Mouse (Mus musculus): ENCODE data around the gene Tprn. TPM values are rescaled to one million over a fixed set of nuclear protein-coding genes. Genes with fewer than 3 reads are reported as not detected.

Gene Tprn
- total RNA-seq (2021): 10 to 100 TPM; 10.8 to 14.6 TPM

DNA sequence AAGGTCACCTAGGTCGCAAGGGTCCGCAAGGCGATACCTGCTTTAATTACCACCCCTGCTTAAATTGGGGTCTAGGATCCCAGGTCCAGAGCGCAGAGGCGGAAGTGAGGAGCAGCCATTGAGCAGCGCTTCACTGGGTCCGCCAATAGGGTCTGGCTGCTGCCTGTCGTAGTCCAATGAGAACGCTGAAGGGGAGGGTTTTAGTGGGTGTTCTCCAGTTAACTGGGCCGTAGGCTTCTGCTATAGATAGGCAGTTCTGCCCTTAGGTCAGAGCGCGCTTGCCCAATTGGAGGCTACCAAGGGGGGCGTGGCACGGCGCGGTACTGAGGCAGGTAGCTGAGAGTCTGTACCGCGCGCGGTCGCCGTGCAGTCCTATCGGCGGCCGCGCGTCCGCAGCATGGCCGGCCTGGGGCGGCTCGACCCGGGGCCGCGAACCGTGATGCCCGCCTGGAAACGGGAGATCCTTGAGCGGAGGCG lies at the start of gene Tprn:
Gene Tprn (plus strand): TSS at position 328 of the 477 bp plus-strand sequence.
- peak; percentile 96 to 98 for DNase-seq (ENCODE audit: extremely low spot score in 1 of 2, low spot score in 2 of 2)
- intact Hi-C loops (cut with DNase I): no loop called here

DNA sequence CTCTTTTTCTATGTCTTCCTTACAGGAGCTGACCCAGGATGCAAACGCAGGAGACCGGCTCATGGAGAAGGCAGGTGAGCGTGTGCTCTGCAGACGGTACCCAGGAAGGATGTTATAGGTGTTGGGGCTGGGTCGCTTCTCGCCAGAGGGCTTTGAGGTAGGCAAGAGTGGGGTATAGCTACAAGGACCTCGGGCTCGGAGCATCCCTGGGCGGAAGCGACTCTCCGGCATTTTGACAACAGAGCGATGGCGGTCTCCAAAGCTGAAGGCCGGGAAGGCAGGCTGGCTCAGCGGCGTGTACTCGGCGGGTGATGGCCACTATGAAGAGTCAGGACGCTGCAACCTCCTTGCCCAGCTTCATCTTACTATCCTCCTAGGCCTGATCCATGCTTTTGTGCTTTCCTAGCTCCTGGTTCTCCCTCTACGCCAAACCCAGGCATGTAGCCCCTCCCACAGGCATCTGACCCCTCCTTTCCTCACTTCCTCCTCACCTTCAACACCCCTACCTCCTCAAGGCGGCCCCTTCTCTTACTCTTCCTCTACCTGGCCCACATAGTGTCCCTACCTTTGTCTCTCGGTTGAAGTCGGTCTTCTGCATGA lies 49.1 kb upstream of the Tprn start:
- DNase-seq (ENCODE audit: extremely low spot score in 1 of 2, low spot score in 2 of 2): no peak
- intact Hi-C loops (cut with DNase I): no loop called here

DNA sequence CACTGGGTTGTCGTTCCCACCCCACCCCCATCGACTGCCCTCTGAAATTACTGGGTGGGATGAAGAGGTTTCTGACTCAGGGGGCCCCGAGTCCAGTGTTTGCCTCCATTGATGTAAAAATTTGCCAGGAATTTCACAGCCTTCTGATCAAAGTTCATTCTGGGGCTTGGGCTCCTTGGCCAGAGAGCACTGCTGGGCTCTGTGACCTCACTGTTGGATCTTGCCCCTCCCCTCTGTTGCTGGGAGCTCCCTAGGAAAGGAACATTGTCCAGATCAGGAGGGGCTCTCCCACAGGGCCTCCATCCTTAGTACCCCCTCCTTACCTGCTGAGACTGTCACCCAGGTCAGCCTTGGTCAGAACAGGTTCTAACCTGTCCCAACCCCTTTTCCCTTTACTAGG lies 48.0 kb upstream of the Tprn start, which contains the start of gene Stpg3:
Gene Stpg3 (minus strand): TSS at position 194 of the 400 bp plus-strand sequence.
- intact Hi-C loops (cut with DNase I): no loop called here
- DNase-seq (ENCODE audit: extremely low spot score in 1 of 2, low spot score in 2 of 2): no peak

- DNase-seq (ENCODE audit: extremely low spot score in 1 of 2, low spot score in 2 of 2): no peak
- intact Hi-C loops (cut with DNase I): no loop called here
Observed at GRCm38 (mm10) chr2:25217666-25218065, 44.8 kb upstream of the Tprn start.

GRCm38 (mm10) chr2:25218445-25218844 lies 44.0 kb upstream of the Tprn start, which contains the start of gene Fam166a:
TSS of gene Fam166a (plus strand) at chr2:25218745.
- intact Hi-C loops (cut with DNase I): no loop called here
- no peak for DNase-seq (ENCODE audit: extremely low spot score in 1 of 2, low spot score in 2 of 2)

DNA sequence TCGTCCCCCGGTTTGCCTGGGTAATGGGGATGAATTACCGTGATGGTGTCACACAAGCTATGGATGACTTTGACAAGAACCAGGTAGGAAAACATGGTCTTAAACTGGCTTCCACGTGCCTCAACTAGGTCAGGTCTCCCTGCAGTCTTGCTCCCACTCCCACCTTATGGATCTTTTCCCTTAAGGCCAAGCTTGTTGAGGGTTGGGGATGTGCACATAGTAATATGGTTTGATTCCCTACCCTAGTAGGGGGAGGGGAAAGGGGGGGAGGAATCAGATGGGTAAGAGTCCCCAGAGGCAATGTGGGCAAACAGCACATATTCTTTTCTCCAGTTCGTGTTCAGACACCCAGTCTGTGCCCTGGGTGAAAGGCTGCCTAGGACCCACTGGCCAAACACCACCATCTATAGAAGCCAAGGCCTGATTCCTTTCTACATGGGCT lies 41.1 kb upstream of the Tprn start:
- intact Hi-C loops (cut with DNase I): no loop called here
- no peak for DNase-seq (ENCODE audit: extremely low spot score in 1 of 2, low spot score in 2 of 2)

DNA sequence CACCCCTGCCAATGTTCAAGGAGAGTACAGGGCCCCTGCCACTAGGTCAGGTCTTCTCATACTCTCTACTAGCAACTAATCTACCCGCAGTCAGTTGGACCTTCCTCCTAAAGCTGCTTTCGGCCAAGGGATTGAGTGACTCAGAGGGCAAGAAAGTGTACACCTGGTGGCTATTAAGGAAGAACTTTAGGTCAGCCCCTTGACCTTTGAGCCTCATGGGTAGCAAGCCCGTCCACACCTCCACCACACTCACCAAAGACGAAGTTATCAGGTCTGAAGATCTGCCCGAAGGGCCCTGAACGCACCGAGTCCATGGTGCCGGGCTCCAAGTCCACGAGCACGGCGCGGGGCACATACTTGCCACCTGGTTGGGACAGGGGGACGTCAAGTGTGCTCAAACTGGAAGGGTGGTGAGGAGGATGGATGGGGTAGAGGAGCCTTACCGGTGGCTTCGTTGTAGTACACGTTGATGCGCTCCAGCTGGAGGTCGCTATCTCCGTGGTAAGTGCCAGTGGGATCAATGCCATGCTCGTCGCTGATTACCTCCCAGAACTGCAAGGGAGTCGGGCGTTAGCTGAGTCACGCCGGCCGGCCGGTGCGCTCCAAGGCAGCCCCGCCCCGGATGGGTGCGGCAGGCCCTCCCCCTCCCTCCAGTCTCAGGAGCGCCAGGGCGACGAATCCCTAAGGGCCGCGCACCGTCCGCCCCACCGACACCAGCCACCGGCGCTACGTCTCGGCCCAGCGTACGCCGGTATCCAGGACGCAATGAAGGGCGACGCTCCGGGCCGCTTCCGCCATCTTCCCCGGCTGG lies 38.5 kb upstream of the Tprn start:
- intact Hi-C loops (cut with DNase I): no loop called here
- peak; percentile 38 to 89 for DNase-seq (ENCODE audit: extremely low spot score in 1 of 2, low spot score in 2 of 2)

DNA sequence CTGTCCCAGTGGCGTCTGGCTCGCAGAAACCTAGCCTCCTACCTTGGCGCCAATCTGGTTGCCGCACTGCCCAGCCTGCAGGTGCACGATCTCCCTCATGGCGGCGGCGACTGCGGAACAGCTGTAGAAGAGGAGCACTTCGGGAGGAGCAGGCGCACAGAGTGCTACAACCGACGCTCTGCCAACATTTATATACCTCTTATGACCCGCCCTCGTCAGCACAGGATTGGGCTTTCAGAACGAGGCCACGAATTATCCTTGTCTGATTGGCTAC lies 38.0 kb upstream of the Tprn start, which contains the start of gene Tubb4b:
Gene Tubb4b (minus strand): TSS at position 211 of the 274 bp plus-strand sequence.
- no peak for DNase-seq (ENCODE audit: extremely low spot score in 1 of 2, low spot score in 2 of 2)
- intact Hi-C loops (cut with DNase I): no loop called here

- intact Hi-C loops (cut with DNase I): no loop called here
- peak; percentile 99 to 100 for DNase-seq (ENCODE audit: extremely low spot score in 1 of 2, low spot score in 2 of 2)
Observed at GRCm38 (mm10) chr2:25224766-25225752, 37.4 kb upstream of the Tprn start.

DNA sequence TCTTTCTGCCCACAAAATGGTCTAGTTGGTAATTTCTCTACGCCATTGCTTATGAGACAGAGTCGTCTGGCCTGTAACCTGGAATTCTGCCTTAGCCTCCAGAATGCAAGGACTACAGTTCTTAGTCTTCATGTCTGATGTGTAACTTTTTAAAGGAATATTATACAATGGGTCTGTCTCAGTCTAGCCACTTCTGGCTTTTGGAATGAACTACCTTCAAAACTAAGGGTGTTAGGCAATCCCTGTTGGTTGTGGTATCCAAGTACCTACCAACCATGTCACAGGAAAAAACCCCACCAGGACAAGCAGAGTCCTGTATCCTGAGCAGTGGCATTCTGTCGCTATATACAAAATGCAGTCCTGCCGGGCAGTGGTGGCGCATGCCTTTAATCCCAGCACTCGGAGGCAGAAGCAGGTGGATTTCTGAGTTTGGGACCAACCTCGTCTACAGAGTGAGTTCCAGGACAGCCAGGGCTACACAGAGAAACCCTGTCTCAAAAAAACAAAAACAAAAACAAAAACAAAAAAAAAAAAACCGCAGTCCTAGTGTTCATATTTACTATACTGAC lies 36.5 kb upstream of the Tprn start:
- intact Hi-C loops (cut with DNase I): no loop called here
- no peak for DNase-seq (ENCODE audit: extremely low spot score in 1 of 2, low spot score in 2 of 2)

- DNase-seq (ENCODE audit: extremely low spot score in 1 of 2, low spot score in 2 of 2): peak; percentile 60
- intact Hi-C loops (cut with DNase I): no loop called here
Observed at GRCm38 (mm10) chr2:25226864-25227263, 35.6 kb upstream of the Tprn start.

DNA sequence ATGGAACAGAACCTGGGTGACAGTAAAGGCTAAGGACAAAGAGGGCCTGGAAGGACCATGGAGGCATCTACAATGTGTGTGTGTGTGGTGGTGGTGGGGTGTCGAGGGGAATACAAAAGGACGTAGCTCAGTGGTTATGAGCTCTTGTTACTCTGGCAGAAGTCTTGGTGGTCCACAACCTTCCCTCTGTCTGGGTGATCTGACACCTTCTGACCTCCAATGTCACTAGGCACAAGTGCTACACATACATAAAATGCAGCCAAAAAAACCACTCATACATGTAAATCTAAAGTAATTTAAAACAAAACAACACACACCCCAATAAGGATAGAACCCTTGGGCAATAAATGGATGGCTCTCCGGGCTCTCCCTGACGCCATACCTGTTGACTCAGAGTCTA lies 35.0 kb upstream of the Tprn start:
- intact Hi-C loops (cut with DNase I): no loop called here
- no peak for DNase-seq (ENCODE audit: extremely low spot score in 1 of 2, low spot score in 2 of 2)

DNA sequence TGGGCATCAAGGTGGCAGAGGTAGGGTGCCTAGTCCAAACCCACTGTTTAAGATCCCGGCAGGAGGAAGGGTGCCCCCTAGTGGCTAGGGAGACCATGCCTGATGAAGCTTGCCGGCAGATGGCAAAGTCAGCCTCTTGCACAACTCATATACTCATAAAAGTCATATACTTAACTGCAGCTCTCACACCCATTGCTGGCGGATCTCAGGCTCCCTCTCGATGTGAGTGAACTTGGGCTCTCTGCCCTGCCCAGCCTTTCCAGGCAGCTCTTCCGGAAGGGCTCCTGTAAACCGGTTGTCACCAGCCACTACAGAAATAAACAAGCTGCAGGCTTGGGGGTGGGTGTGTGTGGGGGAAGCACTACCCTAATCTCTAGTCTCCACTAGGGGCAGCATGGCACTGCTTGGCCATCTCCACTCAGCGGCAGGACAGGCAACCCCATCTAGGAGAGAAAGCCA lies 34.0 kb upstream of the Tprn start:
- intact Hi-C loops (cut with DNase I): no loop called here
- DNase-seq (ENCODE audit: extremely low spot score in 1 of 2, low spot score in 2 of 2): peak; percentile 82 to 92

GRCm38 (mm10) chr2:25228995-25229530 lies 33.4 kb upstream of the Tprn start:
- intact Hi-C loops (cut with DNase I): no loop called here

DNA sequence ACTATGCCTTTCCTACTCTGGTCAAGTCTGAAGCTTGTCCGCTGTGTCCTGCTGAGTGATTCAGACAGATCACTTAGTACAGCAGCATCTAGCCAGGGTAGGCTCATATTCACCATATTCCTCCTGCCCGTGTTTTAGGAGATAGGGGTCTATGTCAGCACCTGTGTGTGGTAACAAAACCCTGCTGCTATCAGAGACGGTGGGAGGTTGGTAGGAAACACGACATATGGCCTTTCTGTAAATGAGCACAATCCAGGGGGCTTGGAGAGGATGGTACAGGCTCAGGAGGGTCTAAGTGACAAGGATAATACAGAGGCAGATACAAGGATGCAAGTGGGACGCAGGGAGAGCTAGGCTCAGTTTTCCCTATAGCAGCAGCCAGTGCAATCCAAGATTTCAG lies 32.8 kb upstream of the Tprn start:
- intact Hi-C loops (cut with DNase I): no loop called here
- no peak for DNase-seq (ENCODE audit: extremely low spot score in 1 of 2, low spot score in 2 of 2)

More at GRCm38 (mm10) chr2:25228995-25229530, 33.4 kb upstream of the Tprn start:
- no peak for DNase-seq (ENCODE audit: extremely low spot score in 1 of 2, low spot score in 2 of 2)

GRCm38 (mm10) chr2:25230581-25230980 lies 31.8 kb upstream of the Tprn start:
- intact Hi-C loops (cut with DNase I): no loop called here
- no peak for DNase-seq (ENCODE audit: extremely low spot score in 1 of 2, low spot score in 2 of 2)

DNA sequence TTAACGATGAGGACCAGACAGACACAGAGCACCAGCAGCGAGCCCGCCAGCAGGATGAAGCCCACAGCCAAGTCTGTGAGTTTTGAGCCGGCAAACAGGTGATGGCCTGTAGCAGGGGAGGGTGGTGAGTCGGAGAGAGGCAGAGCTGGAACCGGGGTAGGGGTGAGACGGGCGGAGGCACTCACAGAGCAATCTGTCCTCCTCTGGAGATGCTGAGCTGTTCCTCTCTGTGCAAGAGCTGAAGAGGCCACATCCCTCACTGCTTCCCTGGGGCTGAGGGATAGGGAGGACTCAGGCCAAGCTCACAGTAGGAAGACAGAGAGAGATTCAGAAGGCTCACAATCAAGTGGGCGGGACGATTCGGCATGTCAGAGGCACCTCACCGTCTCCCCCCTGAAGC lies 31.4 kb upstream of the Tprn start:
- DNase-seq (ENCODE audit: extremely low spot score in 1 of 2, low spot score in 2 of 2): no peak
- intact Hi-C loops (cut with DNase I): no loop called here

DNA sequence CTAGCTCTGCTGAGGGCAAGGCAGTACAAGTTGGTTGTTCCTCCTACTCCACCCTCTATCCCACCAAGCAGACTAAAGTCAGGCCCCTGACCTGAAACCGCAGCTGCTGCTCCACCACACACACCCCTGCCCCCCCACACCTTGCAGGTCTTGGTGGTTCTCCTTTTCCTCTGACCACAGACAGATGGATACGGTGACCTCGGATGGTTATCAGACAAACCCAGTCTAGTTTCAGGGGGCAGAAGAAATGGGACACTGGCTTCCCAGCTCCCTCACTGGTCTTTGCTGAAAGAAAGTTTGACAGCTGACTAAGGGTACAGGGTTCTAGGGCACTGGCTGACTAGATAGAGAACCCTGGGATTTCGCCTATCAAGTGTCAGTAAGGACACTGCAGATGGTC lies 29.0 kb upstream of the Tprn start:
- DNase-seq (ENCODE audit: extremely low spot score in 1 of 2, low spot score in 2 of 2): no peak
- intact Hi-C loops (cut with DNase I): no loop called here
